Mouse (Mus musculus) adrenal gland, postnatal 10 days (tissue): ENCODE data around the gene Gsg1l. TPM values are rescaled to one million over a fixed set of nuclear protein-coding genes. Genes with fewer than 3 reads are reported as not detected.

Source experiments
- DNase-seq: peaks from one replicate; pipeline ENCODE4 v3.0.0; 2021; ENCODE audit warnings: mixed read lengths
- total RNA-seq, 2 experiments: library from RNA; stranded (reverse); gene quantifications; 2 replicates each; pipeline ENCODE4 v1.2.3; 2021

Gsg1l gene
- total RNA-seq, 2 experiments from 2014 or later, result 7.2 to 8.7 TPM

DNA sequence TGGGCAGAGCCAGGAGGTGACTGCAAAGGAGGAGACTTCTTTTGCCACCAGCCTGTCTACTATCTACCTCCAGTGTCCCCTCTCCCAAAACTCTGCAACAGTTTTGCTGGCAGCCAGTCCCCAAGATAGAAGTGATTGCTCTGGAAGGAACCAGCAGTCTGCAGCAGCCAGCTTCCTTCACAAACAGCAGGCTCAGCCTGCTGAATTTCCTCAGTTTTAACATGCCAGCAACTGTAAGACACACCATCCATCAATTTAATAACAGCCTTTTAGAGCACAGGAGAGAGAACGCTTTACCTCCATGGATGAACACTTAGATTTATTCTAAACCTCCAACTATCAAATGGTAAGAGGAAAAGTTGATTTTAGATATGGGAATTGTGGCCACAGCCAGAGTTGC, 218.2 kb downstream of the Gsg1l start:
- no peak for DNase-seq

DNA sequence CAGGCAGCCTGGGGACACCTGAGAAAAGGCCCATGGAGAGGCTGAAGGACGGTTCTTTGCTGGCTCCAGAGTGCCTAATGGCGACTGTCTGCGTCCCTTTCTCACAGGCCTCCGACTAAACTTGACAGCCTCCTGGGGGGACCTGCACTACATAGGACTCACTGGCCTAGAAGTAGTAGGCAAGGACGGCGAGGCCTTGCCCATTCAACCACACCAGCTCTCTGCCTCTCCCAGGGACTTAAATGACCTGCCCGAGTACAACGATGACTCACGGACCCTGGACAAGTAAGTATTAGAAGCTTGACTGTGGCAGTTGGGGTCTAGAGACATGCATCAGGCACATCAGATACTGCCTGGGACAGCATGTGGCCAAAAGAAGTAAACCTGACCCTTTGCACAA, 221.8 kb downstream of the Gsg1l start:
- DNase-seq, result peak; percentile 26

DNA sequence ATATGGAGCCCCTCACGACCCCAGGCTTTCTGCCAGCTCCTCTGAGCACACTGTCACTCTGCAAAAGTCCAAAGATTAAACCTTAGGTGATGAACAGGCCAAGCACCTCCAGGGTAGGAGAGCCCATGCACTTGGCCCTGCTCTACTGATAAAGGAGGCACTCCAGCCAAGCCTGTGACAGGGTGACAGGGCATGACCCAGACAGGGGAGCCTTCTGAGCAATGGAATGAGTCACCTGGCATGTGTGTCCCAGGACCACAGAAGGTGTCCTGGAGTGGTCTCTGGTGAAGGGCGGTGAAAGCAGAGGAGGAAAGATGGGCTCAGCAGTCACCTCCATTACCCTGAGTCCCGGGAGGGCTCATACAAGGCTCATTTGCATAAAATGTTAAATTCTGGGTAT, 222.6 kb downstream of the Gsg1l start:
- DNase-seq, result no peak

DNA sequence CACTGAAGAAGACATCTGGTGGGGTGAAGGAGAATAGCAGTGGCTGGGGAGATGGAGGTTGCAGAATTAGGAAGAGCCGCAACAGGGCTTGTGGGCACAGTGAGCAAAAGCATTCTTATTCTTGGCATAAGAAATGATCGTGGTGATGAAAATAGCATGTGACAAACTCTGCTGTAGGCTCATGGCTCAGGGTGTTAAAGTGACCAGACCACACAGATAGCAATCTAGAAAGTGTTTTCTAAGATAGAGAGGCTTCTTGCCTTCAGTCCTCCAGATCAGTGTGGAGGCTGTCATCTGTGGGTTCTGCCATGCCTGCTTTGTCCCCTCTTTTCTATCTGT, 234.7 kb downstream of the Gsg1l start:
- no peak for DNase-seq

DNA sequence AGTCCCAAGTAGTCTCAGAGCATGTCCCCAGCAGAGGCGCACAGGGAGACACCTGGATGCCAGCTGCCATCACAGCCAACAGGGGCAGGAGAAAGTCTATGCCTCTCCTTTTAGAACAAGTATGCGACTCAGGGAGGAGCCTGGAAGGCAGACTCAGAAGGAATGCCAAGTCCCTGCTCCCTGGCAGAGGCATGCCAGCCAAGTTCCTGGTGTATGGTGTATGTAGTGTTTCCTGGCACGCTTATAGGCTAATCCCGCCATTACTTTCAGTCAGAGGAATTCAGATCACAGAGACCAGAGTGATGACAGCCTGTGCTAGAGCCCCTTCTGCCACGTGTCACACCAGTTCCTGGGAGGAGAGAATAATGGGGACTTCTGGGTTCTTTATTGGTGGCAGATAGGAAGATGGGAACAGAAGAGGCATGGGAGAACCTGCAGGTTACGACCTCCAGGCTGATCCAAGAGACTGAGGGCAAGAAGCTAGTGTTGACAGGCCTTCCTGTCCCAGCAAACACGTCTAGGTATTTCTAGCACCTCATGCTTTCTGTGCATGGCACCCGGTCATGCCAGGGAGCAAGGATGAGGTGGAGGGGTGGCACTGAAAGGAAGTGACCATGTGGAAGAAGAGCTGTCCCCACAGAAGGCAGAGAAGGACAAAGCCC, 235.2 kb downstream of the Gsg1l start:
- peak; percentile 26 for DNase-seq

DNA sequence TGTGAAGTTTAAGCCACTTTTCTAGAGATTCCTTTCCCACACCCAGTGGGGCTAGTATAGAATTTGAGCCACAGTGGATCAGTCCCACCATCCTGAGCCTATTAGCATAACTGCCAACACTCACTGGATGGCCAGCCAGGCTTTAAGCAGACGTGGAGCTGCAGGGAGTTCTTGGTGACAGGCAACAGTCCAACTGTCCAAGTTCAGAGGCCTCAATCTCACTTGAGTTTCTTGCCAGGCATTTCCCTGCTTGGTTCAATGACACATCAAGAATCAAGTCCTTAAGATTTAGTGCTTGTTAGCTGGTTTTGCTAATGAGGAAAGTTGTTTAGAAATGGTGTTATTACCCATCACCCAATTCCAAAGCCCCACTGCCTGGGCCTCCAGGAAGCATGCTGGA, 236.6 kb downstream of the Gsg1l start:
- DNase-seq, result no peak

DNA sequence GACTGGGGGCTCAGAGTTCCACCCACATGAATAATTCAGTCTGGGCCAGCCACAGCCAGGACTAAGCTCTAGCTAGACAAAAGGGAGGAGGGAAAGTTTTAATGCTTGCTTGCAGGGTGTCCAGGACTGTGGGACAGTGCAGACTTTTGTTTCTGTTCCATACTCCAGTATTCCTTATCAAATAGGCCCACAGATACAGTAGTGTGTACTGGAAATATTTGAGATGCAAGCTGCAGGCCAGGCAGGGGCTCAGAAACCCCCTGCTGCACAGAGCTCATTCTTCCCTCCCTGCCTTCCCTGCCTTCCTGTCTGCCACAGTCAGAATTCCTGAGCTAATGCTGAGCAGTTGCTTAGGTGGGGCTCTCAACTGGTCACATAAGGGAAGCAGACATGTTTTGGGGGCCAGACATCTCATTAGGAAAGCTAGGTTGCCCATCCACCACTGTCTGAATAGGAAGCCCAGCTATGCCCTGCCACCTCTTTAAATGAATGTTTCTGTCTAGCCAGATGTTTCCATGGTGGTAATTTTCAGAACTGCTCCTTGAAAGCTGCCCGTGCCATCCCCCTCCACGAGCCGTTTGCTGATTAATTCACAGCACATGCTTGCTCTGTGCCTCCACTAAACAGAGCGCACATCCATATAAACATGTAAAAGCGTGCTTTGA, 244.0 kb downstream of the Gsg1l start:
- no peak for DNase-seq

DNA sequence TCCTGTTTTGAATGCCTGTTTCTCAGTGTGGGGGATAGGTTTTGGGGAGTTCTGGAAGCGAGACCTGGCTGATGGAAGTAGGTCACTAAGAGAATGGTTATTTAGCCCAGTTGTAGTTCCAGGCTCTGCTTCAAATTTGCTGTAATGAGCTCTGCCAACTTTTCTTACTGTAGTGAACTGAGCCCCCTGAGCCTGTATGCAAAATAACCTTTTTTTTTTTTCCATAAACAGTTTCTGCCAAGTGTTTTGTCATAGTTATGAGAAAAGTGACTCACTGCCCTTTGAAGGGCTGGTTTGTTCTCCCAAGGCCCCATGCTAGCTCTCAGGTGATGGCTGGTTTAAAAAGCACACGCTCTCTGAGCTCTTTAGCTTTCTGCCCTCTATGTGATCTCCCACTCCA, 248.7 kb downstream of the Gsg1l start:
- no peak for DNase-seq

DNA sequence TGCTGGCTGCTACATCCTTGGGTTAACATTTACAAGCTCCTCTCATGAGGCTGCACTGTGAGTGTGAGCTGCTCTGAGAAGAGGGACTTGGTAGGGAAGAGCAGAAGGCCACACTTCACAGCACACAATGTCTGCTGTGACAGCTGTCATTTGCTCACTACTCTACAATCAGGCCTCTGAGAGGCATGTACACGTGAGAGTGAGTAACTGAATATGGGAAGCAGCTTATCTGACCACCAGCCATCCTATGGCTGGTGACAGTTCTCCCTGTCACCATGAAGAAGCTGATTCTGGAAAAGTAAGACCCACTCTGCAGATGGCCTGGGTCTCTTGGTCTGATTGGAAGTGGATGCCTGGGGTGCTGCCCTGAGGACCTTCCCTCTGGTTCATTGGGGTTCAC, 249.4 kb downstream of the Gsg1l start:
- no peak for DNase-seq

DNA sequence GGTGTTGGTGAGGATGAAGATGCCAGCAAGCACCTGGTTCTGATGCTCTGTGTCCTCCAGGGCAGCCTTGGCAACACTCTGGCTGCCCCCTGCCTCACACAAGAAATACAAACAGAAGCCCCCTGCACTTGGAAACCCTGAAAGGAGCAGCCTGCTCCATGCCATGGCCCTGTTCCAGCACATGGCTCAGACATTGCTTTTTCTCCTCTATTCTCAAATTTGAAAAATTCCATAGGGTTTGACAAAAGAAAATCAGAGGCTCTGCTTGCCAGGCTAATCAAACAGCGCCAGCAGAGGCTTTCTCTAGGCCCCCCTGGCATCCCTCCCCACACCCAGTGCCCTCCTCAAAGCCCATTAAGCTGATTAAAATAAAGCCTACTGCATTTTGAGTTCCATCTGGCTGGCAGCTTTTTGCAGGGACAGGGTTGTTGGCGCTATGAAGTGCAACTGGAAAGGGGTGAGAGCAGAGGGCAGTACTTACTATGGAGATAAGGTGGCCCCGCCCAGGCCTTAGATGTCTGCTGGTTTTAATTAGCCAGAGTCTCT, 253.0 kb downstream of the Gsg1l start:
- no peak for DNase-seq

DNA sequence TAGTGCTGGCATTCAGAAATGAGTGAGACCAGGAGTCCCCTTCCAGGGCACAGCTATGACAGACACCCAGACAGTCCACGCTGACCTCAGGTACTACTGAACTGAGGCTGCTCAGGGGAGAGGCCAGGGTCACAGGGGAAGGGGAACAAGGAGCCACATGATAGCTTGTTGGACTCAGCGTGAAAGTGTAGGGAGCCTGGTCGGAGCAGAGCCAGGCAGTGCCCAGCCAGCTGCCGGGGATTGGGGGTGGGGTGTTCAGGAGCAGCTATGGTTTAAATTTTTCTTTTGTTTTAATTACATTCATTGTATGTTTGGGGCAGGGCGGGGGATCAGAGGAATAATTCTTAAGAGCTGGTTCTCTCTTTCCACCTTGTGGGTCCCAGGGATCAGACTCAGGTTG, 253.7 kb downstream of the Gsg1l start:
- no peak for DNase-seq

Other genes starting within 250 kb of the Gsg1l start
- 10 to 100 TPM; 68.7 to 91.2 TPM for gene Xpo6, start 118.1 kb upstream of the Gsg1l start, total RNA-seq
- 10 to 100 TPM; 40.7 to 52.5 TPM for gene Sbk1, start 190.2 kb upstream of the Gsg1l start, total RNA-seq